Mouse (Mus musculus): ENCODE results near the gene Rbfox1. TPM values are rescaled to one million over a fixed set of nuclear protein-coding genes. Genes with fewer than 3 reads are reported as not detected.

Rbfox1 gene
- polyA plus RNA-seq, 1 experiment from 2014 or later, result 3.1 TPM

DNA sequence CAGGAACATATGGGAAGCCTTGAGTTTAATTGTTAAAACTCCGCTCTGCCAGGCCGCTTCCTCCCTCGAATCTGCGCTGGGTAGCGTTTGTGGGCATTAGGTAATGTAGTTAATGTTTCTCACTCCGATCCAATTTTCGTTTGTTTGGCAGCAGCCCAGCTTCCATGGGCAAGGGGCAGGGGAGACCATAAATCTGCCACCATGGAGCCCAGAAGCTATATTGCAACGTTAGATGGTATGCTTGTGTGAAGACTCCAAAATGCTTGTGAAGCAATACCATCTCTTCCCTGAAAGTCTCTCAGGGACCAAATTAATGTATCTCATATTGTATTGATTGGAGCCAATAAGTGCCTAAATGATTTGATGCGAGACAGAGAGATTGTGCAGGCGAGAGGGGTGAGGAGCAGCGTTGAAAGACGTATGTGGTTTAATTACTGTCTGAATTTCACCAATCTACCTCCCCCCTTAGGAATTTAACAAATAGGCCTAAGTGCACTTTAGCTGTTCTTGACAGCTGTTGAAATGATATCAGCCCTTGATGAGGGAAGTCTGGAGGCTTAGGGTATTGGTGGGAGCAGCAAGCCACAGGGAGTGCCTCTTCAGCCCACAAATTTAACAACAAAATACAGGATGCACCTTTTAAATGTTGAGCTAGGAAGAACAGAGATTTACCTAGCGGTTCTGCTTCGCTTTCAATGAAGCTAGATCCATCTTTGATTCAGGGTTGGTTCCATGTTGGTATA is 884.5 kb downstream of the Rbfox1 start:
- H3K9ac ChIP-seq (ENCODE audit: low read depth, low read length), result no peak overlapping the region
- WGBS (ENCODE audit: insufficient replicate concordance), result 63% methylated on average over 14 of the region's 14 CpGs

DNA sequence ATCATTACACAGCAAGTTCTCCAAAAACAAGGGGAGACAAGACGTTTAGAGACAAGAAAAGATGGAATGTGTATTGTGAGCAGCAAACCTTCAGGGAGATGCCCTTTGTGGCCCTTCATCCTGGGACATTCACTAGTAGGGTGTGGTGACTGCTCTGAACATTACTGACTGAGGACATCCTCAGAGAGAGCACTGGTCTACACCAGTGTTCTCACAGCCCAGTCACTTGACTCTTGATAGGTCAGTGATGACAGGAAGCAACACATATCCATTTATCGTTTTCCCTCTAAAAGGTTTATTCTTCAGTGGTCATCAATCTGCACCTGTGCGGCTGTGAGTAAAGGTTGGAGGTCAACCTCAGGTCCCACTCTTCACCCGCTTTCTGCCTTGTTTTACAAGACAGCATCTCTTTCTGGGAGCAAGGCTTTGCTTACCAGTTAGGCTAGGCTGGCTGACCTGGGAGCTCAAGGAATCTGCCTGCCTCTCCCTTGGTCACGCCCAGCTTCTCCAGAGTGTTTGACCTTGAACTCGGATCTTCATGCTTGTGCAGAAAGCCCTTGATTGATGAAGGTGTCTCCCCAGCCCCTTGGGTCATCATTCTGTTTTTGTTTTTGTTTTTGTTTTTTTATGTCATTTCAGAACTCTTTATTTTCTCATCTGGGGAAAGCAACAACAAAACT is 892.5 kb downstream of the Rbfox1 start:
- Histone ChIP-seq H3K27ac (ENCODE audit: low read depth, low read length) (no peak overlapping the region), H3K9ac (ENCODE audit: low read depth, low read length) (no peak overlapping the region), H3K9me3 (replicated peaks; ENCODE audit: control insufficient read depth, low read length) (no peaks in the 10 kb centered on the region), H3K4me3 (ENCODE audit: low read depth, low read length) (no peak overlapping the region), H3K27me3 (ENCODE audit: control insufficient read depth, insufficient read depth, low read length) (no peaks in the 10 kb centered on the region), H3K4me1 (ENCODE audit: control insufficient read depth, insufficient read depth, low read length) (no peaks in the 10 kb centered on the region), H3K4me2 (no peak overlapping the region), H3K36me3 (ENCODE audit: control insufficient read depth, insufficient read depth, low read length) (no peaks in the 10 kb centered on the region)
- WGBS (ENCODE audit: insufficient replicate concordance), result 68% methylated on average over 6 of the region's 6 CpGs
- no peak for ATAC-seq (replicated peaks; ENCODE audit: insufficient number of reproducible peaks, low FRiP score, low TSS enrichment)

More for the DNA sequence above, 884.5 kb downstream of the Rbfox1 start:
- H3K27ac ChIP-seq (ENCODE audit: low read depth, low read length), result no peak overlapping the region
- no peaks in the 10 kb centered on the region for H3K27me3 ChIP-seq (ENCODE audit: control insufficient read depth, insufficient read depth, low read length)
- H3K4me2 ChIP-seq, result no peak overlapping the region
- H3K4me3 ChIP-seq (ENCODE audit: low read depth, low read length), result no peak overlapping the region
- H3K36me3 ChIP-seq (ENCODE audit: control insufficient read depth, insufficient read depth, low read length), result no peaks in the 10 kb centered on the region
- H3K4me1 ChIP-seq (ENCODE audit: control insufficient read depth, insufficient read depth, low read length), result no peaks in the 10 kb centered on the region; the same call in 1 of the 2 replicates
- no peaks in the 10 kb centered on the region for H3K9me3 ChIP-seq (replicated peaks; ENCODE audit: control insufficient read depth, low read length)
- no peak for ATAC-seq (replicated peaks; ENCODE audit: insufficient number of reproducible peaks, low FRiP score, low TSS enrichment)

- Histone ChIP-seq H3K36me3 (ENCODE audit: control insufficient read depth, insufficient read depth, low read length) (no peaks in the 10 kb centered on the region), H3K4me3 (ENCODE audit: low read depth, low read length) (no peak overlapping the region), H3K9me3 (replicated peaks; ENCODE audit: control insufficient read depth, low read length) (no peaks in the 10 kb centered on the region), H3K4me1 (ENCODE audit: control insufficient read depth, insufficient read depth, low read length) (no peaks in the 10 kb centered on the region), H3K27ac (ENCODE audit: low read depth, low read length) (no peak overlapping the region), H3K4me2 (no peak overlapping the region), H3K9ac (ENCODE audit: low read depth, low read length) (no peak overlapping the region), H3K27me3 (ENCODE audit: control insufficient read depth, insufficient read depth, low read length) (no peaks in the 10 kb centered on the region)
- 66% methylated on average over 5 of the region's 5 CpGs for WGBS (ENCODE audit: insufficient replicate concordance)
- ATAC-seq (replicated peaks; ENCODE audit: insufficient number of reproducible peaks, low FRiP score, low TSS enrichment), result no peak
Observed at GRCm38 (mm10) chr16:6784144-6784543, 899.0 kb downstream of the Rbfox1 start.

DNA sequence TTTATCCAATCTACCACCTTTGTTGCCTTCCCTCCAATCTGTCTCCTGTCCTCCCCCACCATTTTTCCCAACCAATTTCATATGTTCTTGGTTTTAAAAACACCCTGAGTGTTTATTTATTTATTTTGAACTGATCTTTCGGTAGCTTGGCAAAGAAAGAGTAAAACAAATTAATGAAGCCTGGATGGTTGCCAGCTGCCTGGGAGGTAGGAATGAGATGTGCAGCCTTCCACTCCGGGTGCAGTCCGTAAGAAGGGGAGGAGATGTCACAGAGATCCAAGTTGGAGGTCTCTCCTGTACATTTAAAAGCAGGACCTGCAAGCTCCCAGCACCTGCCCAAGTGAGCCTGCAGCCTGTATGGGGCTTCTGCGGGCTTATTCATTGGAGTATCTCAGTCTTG is 899.9 kb downstream of the Rbfox1 start:
- ATAC-seq (replicated peaks; ENCODE audit: insufficient number of reproducible peaks, low FRiP score, low TSS enrichment), result no peak
- Histone ChIP-seq H3K27me3 (ENCODE audit: control insufficient read depth, insufficient read depth, low read length) (no peaks in the 10 kb centered on the region), H3K27ac (ENCODE audit: low read depth, low read length) (no peak overlapping the region), H3K9ac (ENCODE audit: low read depth, low read length) (no peak overlapping the region), H3K4me2 (no peak overlapping the region), H3K4me1 (ENCODE audit: control insufficient read depth, insufficient read depth, low read length) (no peaks in the 10 kb centered on the region), H3K9me3 (replicated peaks; ENCODE audit: control insufficient read depth, low read length) (no peaks in the 10 kb centered on the region), H3K4me3 (ENCODE audit: low read depth, low read length) (no peak overlapping the region), H3K36me3 (ENCODE audit: control insufficient read depth, insufficient read depth, low read length) (no peaks in the 10 kb centered on the region)
- 56% methylated on average over 4 of the region's 4 CpGs for WGBS (ENCODE audit: insufficient replicate concordance)

DNA sequence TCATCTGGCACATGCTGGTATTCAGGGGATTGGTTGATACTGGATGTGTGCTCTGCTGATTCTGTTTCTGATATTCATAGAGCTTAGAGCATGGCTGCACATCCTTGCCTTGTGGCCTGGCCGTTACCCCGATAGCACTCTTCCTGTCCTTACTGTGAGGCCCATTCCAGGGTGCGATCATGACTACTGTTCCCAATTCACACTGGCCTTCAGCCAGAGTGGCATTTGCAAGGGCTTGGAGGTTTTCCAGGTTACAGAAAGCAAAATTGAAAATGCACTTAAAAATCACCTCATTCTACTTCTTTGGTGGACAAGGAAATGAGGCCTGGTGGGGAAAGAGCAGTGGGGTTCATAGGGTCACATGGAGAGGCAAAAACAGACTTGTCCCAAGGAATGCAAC is 906.1 kb downstream of the Rbfox1 start:
- WGBS (ENCODE audit: insufficient replicate concordance), result 72% methylated on average over 3 of the region's 3 CpGs
- no peak for ATAC-seq (replicated peaks; ENCODE audit: insufficient number of reproducible peaks, low FRiP score, low TSS enrichment)
- Histone ChIP-seq H3K27ac (ENCODE audit: low read depth, low read length) (no peak overlapping the region), H3K36me3 (ENCODE audit: control insufficient read depth, insufficient read depth, low read length) (no peaks in the 10 kb centered on the region), H3K4me1 (ENCODE audit: control insufficient read depth, insufficient read depth, low read length) (no peaks in the 10 kb centered on the region), H3K27me3 (ENCODE audit: control insufficient read depth, insufficient read depth, low read length) (no peaks in the 10 kb centered on the region; the same call in 1 of the 2 replicates), H3K4me2 (no peak overlapping the region), H3K9ac (ENCODE audit: low read depth, low read length) (no peak overlapping the region), H3K9me3 (replicated peaks; ENCODE audit: control insufficient read depth, low read length) (no peaks in the 10 kb centered on the region), H3K4me3 (ENCODE audit: low read depth, low read length) (no peak overlapping the region)

DNA sequence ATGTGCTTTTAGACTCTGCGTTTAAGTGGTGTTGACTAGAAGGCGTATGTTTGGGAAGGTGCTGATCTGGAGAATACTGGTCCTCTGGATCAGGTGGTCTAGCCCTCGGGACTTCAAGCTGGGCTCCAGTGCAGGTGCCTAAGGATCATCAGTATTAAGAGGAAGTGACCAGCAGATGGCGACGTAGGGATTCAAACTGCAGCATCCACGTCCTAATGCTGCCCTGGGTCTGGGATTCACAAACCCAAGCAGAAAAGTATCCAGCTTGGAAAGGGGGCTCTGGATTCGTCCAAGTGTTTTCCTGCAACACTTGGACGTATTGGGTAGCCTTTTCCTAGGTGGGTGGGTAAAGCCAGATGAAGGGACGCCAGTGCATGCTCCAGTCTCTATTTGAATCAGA is 906.5 kb downstream of the Rbfox1 start:
- H3K4me2 ChIP-seq, result no peak overlapping the region
- H3K4me1 ChIP-seq (ENCODE audit: control insufficient read depth, insufficient read depth, low read length), result no peaks in the 10 kb centered on the region
- no peaks in the 10 kb centered on the region for H3K9me3 ChIP-seq (replicated peaks; ENCODE audit: control insufficient read depth, low read length)
- WGBS (ENCODE audit: insufficient replicate concordance), result 12% methylated on average over 9 of the region's 9 CpGs
- no peak for ATAC-seq (replicated peaks; ENCODE audit: insufficient number of reproducible peaks, low FRiP score, low TSS enrichment)
- no peaks in the 10 kb centered on the region; the same call in 1 of the 2 replicates for H3K27me3 ChIP-seq (ENCODE audit: control insufficient read depth, insufficient read depth, low read length)
- H3K36me3 ChIP-seq (ENCODE audit: control insufficient read depth, insufficient read depth, low read length), result no peaks in the 10 kb centered on the region
- no peak overlapping the region for H3K27ac ChIP-seq (ENCODE audit: low read depth, low read length)
- H3K4me3 ChIP-seq (ENCODE audit: low read depth, low read length), result no peak overlapping the region
- no peak overlapping the region for H3K9ac ChIP-seq (ENCODE audit: low read depth, low read length)

GRCm38 (mm10) chr16:6806246-6806645 is 921.1 kb downstream of the Rbfox1 start:
- H3K4me2 ChIP-seq, result no peak overlapping the region
- H3K36me3 ChIP-seq (ENCODE audit: control insufficient read depth, insufficient read depth, low read length), result no peaks in the 10 kb centered on the region
- ATAC-seq (replicated peaks; ENCODE audit: insufficient number of reproducible peaks, low FRiP score, low TSS enrichment), result no peak
- H3K9me3 ChIP-seq (replicated peaks; ENCODE audit: control insufficient read depth, low read length), result no peaks in the 10 kb centered on the region; the same call in 1 of the 2 replicates
- no peak overlapping the region for H3K27ac ChIP-seq (ENCODE audit: low read depth, low read length)
- WGBS (ENCODE audit: insufficient replicate concordance), result 55% methylated on average over 2 of the region's 2 CpGs
- H3K4me1 ChIP-seq (ENCODE audit: control insufficient read depth, insufficient read depth, low read length), result no peaks in the 10 kb centered on the region
- H3K27me3 ChIP-seq (ENCODE audit: control insufficient read depth, insufficient read depth, low read length), result no peaks in the 10 kb centered on the region
- no peak overlapping the region for H3K4me3 ChIP-seq (ENCODE audit: low read depth, low read length)
- H3K9ac ChIP-seq (ENCODE audit: low read depth, low read length), result no peak overlapping the region

GRCm38 (mm10) chr16:6807835-6808234 is 922.7 kb downstream of the Rbfox1 start:
- WGBS (ENCODE audit: insufficient replicate concordance), result 68% methylated on average over 2 of the region's 2 CpGs
- no peak for ATAC-seq (replicated peaks; ENCODE audit: insufficient number of reproducible peaks, low FRiP score, low TSS enrichment)

More at GRCm38 (mm10) chr16:6807835-6808234, 922.7 kb downstream of the Rbfox1 start:
- no peaks in the 10 kb centered on the region for H3K4me1 ChIP-seq (ENCODE audit: control insufficient read depth, insufficient read depth, low read length)
- H3K36me3 ChIP-seq (ENCODE audit: control insufficient read depth, insufficient read depth, low read length), result no peaks in the 10 kb centered on the region
- H3K4me2 ChIP-seq, result no peak overlapping the region
- no peak overlapping the region for H3K27ac ChIP-seq (ENCODE audit: low read depth, low read length)
- H3K4me3 ChIP-seq (ENCODE audit: low read depth, low read length), result no peak overlapping the region
- H3K27me3 ChIP-seq (ENCODE audit: control insufficient read depth, insufficient read depth, low read length), result no peaks in the 10 kb centered on the region
- H3K9me3 ChIP-seq (replicated peaks; ENCODE audit: control insufficient read depth, low read length), result no peaks in the 10 kb centered on the region
- no peak overlapping the region for H3K9ac ChIP-seq (ENCODE audit: low read depth, low read length)
